Mouse (Mus musculus) T-helper 2 cell (primary cell): Measurements from ENCODE around the gene Cdcp1.

Source experiments
- in situ Hi-C: fragments of 300-600 bp; cut with MboI, MseI; formaldehyde crosslinking; loops from one replicate; pipeline ENCODE4 v1.15.1; 2025; ENCODE audit warnings: high pct_unique_total_duplicates

Cdcp1 gene

GRCm38 (mm10) chr9:123213371-123213770, 2.5 kb downstream of the Cdcp1 start:
- in situ Hi-C loops = no loop called here

- in situ Hi-C loops = no loop called here
These were observed 7.9 kb downstream of the Cdcp1 start for GRCm38 (mm10) chr9:123207895-123208294.

DNA sequence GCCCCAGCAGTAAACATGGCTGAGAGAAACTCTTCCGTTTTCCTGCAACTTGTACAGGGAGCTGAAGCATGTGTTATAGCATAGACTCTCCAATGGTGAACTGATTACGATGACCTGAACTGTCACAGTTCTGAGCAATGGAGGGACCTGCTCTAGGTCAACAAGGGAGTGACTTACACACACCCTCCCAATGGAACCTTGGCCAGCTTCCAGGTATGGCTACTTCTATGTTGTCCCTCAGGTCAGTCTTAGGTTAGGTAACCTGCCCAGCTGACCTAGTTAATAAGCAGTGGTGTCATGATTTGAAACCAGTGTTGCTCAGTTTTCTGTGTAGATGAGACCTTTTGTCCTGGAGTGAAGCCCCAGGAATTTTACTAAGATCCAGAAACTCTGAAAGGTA, 8.9 kb downstream of the Cdcp1 start:
- in situ Hi-C loops = no loop called here

GRCm38 (mm10) chr9:123206526-123206925, 9.3 kb downstream of the Cdcp1 start:
- in situ Hi-C loops = no loop called here

- in situ Hi-C loops = no loop called here
These were observed 15.7 kb downstream of the Cdcp1 start for GRCm38 (mm10) chr9:123200116-123200515.

DNA sequence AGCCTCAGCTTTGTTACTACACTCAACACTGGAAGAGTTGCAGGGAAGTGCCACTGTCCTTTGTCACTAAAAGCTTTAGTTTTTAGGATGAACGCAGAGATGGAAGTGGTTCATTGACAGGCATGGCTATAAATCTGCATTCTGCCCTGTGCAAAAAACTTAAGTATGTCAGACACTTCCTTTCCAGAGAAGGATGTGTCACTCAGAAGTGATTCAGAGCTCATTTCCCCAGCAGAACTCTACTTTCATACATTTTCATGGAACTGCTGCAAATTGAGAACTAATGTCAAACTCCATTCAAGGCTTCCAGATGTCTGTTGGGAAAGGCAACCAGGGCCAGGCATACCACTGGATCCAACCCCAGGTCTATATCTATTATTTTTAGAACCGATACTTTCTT, 27.6 kb downstream of the Cdcp1 start:
- in situ Hi-C loops = no loop called here

DNA sequence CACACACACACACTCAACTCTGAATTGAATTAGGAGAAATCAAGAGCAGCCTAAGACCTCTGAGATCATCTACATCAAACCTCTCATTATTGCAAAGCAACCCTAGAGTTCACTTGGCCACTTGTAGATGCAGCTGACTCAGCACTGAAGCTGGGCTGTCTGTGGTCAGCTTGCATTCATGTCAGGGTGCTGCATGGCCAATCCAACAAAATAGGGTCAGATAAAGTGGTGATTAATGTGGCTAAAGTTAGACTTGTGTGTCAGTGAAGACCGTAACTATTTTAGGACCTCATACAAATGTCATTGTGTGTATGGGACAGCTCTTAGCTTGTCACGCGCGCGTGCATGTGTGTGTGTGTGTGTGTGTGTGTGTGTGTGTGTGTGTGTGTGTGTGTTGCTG, 28.2 kb downstream of the Cdcp1 start:
- in situ Hi-C loops = no loop called here

GRCm38 (mm10) chr9:123186151-123186550, 29.7 kb downstream of the Cdcp1 start:
- in situ Hi-C loops = no loop called here

- in situ Hi-C loops = no loop called here
These were observed 30.3 kb downstream of the Cdcp1 start for GRCm38 (mm10) chr9:123185546-123185945.

GRCm38 (mm10) chr9:123183226-123183625, 32.6 kb downstream of the Cdcp1 start:
- in situ Hi-C loops = no loop called here

GRCm38 (mm10) chr9:123180003-123180402, 35.8 kb downstream of the Cdcp1 start:
- in situ Hi-C loops = no loop called here

DNA sequence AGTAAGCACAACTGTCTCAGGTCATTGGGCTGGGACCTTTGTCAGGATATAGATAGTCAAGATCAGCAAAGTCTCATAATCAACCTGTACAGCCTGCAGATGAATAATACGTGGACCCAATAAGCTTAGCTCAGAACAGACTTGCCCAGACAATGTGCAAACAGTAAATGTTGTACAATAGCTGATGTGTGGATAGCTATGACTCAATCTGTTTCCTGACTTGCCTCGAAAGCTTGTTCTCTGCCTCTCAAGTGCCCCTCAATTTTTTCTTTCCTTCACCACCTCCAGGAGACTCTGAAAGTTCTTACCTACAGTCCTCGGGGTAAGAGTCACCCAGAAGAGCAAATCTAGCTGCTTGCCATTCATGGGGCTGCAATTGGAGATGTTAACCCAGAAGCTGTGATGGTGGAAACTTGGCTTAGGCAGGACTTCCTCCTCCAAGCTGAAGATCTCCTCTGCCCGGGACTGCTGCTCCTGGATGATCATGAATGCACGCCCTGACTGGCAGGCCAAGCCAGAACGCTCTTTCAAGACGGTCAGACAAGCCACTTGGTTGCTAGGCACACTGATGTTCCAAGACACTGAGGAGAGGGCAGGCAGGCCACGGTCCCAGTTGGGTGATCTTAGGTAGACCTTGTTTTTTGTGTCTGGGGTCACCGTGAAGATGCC, 38.3 kb downstream of the Cdcp1 start:
- in situ Hi-C loops = no loop called here

- in situ Hi-C loops = no loop called here
These were observed 41.5 kb downstream of the Cdcp1 start for GRCm38 (mm10) chr9:123174356-123174755.

DNA sequence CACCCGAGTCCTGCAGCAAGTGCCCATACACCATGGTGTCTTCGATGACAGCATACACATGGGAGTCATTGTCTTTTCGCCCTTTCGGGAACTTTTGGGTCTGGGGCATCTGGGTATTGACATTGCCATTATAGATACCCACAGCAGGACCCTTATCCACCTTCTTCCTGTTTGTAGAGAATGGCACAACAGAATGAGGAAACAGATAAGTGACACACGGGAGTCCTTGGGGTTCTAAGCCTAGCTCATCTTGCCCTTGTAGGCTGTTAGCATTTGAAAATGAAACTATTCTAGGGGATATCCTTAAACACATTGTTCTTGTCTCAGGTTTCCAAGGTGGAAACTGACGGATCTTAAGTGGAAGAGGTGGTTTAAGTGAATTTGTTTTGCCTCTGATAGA, 42.1 kb downstream of the Cdcp1 start:
- in situ Hi-C loops = no loop called here

- in situ Hi-C loops = no loop called here
These were observed 49.9 kb downstream of the Cdcp1 start for GRCm38 (mm10) chr9:123165781-123166443.

GRCm38 (mm10) chr9:123162985-123163694, 52.7 kb downstream of the Cdcp1 start:
- in situ Hi-C loops = loop anchor here (5.0 kb wide), 1 partner anchor 89 kb away; no protein-coding TSS in a partner anchor

DNA sequence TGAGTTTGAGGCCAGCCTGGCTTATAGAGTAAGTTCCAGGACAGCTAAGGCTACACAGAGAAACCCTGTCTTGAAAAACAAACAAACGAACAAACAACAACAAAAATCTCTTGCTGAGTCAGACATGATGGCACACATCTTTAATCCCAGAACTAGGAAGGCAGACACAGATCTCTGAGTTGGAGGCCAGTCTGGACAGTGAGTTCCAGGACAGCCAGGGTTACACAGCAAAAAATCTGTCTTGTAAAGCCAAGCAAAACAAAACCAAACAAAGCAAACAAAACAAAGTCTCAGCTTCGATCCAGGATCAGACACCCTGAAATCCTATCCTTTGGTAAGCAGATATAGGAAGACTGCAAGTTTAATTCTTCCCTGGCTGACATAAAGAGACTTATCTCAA, 54.0 kb downstream of the Cdcp1 start:
- in situ Hi-C loops = loop anchor here (5.0 kb wide), 1 partner anchor 91 kb away; no protein-coding TSS in a partner anchor

- in situ Hi-C loops = loop anchor here (10.0 kb wide), 1 partner anchor 285 kb away; no protein-coding TSS in a partner anchor
These were observed 56.5 kb downstream of the Cdcp1 start for GRCm38 (mm10) chr9:123159330-123159729.

DNA sequence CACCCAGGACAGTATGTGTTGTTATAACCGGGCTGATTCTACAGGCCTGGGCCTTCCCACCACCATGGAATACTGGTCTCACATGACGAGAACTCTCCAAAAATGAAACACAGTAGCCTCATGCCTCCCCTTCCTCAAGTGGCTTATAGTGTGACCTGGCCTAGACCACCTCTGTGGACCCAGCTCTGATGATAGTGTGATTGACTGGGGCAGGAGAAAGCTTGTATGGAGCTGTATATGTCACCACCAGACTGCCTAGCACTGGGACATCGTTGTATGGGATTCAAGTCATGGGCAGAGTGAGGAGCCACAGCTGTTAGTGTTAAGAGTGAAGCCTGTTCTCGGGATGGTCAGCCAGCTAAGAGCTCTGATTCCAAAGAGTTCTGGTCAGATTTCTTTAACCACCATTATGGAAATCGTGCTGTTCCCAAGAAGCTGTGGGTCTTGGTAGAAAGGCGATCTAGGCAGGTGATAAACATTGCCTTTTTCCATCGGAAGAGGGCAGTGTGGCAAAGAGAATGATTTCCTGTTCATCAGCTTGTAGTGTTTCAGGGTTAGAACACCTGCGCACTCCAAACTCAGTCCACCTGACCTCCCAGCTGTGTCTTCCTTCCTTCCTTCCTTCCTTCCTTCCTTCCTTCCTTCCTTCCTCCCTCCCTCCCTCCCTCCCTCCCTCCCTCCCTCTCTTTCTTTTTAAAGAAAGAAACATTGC, 57.6 kb downstream of the Cdcp1 start:
- in situ Hi-C loops = loop anchor here (10.0 kb wide), 1 partner anchor 287 kb away; no protein-coding TSS in a partner anchor

DNA sequence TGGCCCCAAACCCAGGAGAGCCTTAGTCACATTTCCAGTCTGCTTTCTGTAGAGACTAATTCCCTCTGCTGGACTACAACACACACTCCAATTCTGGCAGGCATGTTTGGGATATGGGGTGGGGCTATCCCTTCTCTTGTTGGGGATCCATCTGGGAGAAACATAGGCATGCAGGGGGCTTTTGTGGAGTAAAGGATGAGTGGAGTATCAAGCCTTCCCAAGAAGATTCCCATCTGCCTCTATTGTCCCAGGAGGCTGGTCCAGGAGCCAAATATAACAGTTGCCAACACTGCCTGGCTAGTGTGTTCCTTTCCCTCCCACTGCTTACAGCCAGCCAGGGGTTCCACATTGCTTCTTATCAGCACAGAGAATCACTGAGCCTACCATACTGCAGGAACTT, 58.1 kb downstream of the Cdcp1 start:
- in situ Hi-C loops = loop anchor here (10.0 kb wide), 1 partner anchor 287 kb away; no protein-coding TSS in a partner anchor

GRCm38 (mm10) chr9:123156910-123157361, 58.9 kb downstream of the Cdcp1 start:
- in situ Hi-C loops = loop anchor here (10.0 kb wide), 1 partner anchor 288 kb away; no protein-coding TSS in a partner anchor

DNA sequence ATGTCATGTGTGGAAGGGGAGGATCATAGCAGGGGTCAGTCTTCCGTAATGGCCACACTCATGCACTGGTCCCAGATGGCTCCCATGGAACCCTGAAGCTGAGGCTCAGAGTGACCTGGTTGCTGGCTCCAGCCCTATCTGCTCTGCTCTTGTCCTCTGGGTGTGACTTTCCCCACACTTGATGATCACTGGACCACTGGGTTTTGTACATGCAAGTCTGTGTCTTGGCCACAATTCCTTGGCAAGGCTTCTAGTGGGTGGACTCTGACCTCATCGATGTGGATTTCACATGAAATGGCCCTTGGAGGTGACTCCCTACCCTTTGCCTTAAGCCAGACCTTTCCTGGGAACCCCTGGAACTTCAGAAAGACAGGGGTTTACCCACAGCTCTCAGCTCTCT, 62.7 kb downstream of the Cdcp1 start:
- in situ Hi-C loops = loop anchor here (10.0 kb wide), 1 partner anchor 292 kb away; no protein-coding TSS in a partner anchor
